Mouse (Mus musculus) bone marrow macrophage, adult 2 months (primary cell): ENCODE measurements around the gene Dse.

ENCODE experiments used
- CTCF ChIP-seq: IDR thresholded peaks from 2 replicates; pipeline ENCODE4 v1.5.1; 2012; ENCODE audit warnings: low read depth, mild to moderate bottlenecking, low read length, moderate library complexity
- POLR2A ChIP-seq: IDR thresholded peaks from 2 replicates; pipeline ENCODE4 v1.6.1; 2012; ENCODE audit warnings: mild to moderate bottlenecking, low read depth, low read length, borderline replicate concordance

DNA sequence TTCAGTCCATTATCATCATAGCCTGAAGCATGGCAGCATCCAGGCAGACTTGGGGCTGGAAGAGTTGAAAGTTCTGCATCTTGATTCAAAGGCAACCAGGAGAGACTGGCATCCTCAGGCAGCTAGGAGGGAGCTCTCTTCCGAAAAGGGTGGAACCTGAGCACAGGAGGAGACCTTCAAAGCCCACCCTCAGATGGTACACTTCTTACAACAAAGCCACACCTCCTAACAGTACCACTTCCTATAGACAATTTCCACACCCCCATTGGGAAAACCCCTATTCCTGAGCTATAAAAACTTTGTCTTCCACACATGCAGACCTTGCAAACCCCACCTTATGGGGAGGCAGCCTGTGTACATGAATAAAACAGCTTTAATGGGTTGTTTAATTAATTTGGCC lies 25.9 kb upstream of the Dse start:
- TF ChIP-seq POLR2A (no peak), CTCF (no peak)
